Mouse (Mus musculus): ENCODE results near the gene Col27a1. TPM values are rescaled to one million over a fixed set of nuclear protein-coding genes. Genes with fewer than 3 reads are reported as not detected.
A peak's percentile ranks its signal among the peaks of the same experiment; 100 is the strongest.

The Col27a1 gene
- 1.7 and 2.2 TPM in 2 replicates for total RNA-seq (2014; rRNA removed)
- polyA plus RNA-seq (2012; rRNA removed): 4.1 and 5.4 TPM in 2 replicates

DNA sequence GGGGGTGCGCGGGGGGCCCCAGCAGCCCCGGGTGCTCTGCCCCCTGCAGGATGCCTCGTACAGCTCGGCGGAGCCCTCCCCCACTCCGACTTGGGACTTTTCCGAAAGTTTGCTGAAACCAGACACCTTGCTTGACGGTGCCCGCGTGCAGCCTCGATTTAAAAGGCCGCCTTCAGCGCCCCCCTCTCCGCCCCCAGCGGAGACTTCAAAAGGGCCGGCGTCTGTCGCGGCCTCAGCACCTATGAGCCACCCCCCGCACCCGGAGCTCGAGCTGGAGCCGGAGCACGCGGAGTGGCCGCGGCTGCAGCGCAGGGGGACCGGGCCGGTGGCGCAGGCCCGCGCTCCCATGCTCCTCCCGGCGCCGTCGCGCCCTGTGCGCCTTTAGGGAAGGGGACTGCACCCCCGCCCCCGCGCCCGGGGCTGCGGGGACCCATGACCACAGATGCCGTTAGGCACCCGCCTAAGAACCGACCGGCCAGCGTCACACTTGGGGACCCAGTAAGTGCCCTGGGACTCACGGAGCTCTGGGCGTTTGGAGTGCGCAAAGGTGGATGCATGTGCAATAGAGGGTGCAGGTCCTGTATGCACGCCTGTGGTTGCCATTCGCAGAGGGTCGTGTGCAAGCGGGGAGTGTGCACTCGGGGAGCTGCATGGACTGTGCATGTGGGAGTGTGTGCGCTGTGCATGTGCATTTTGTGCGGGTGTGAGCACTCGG, at the start of gene Col27a1:
Gene Col27a1, plus strand, starts transcription at position 98 of the 715 bp plus-strand sequence.
- H3K79me2 ChIP-seq (ENCODE audit: control insufficient read depth, insufficient read depth, low read length): no peaks in the 10 kb centered on the region
- no peaks in the 10 kb centered on the region for H3K27me3 ChIP-seq (ENCODE audit: control insufficient read depth, insufficient read depth, low read length)
- no peak for DNase-seq (ENCODE audit: extremely low read depth, low read depth, low spot score)
- no peaks in the 10 kb centered on the region for H3K36me3 ChIP-seq (ENCODE audit: control insufficient read depth, insufficient read depth, low read length)
- no peak within 1 kb of the TSS for H3K27ac ChIP-seq (replicated peaks; ENCODE audit: insufficient read depth, low read depth, low read length)
- TF ChIP-seq CTCF (IDR thresholded peaks at IDR 0.05; ENCODE audit: low read depth, low read length): peak; percentile 31
- TF ChIP-seq POLR2A (IDR thresholded peaks at IDR 0.05; ENCODE audit: extremely low read depth, insufficient read depth, low read length): no peak
- peak within 1 kb of the TSS; percentile 40; the same call in 1 of the 2 replicates for H3K9ac ChIP-seq (ENCODE audit: low read depth, low read length)
- H3K4me3 ChIP-seq (ENCODE audit: insufficient read depth, low read depth, low read length): peak within 1 kb of the TSS; percentile 21; the same call in 1 of the 2 replicates
- 2% methylated on average over 61 of the region's 61 CpGs for WGBS
- peaks cover 6% of the 10 kb centered on the region for H3K4me1 ChIP-seq (ENCODE audit: control insufficient read depth, insufficient read depth, low read length)

DNA sequence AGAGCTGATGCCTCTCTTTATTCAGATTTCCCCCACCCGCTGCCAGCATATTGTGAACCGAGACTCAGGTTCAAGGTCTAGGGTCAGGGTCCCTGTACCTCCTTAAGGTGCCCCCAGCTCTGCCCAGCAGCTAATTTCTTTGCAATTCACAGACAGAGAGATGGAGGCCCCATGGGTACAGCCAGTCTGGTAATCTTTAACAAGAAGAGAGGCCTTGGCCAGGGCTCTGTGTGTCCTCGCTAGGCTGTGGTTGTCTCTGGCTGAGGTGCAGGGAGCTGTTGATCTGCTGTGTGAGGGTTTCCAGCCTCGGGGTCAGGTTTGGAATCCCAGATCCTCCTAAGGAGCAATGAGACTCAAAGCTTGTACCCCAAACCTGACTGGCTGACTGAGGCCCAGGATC, 48.2 kb upstream of the Col27a1 start:
- H3K4me1 ChIP-seq (ENCODE audit: control insufficient read depth, insufficient read depth, low read length): no peaks in the 10 kb centered on the region
- no peaks in the 10 kb centered on the region for H3K27me3 ChIP-seq (ENCODE audit: control insufficient read depth, insufficient read depth, low read length)
- H3K36me3 ChIP-seq (ENCODE audit: control insufficient read depth, insufficient read depth, low read length): no peaks in the 10 kb centered on the region
- TF ChIP-seq POLR2A (IDR thresholded peaks at IDR 0.05; ENCODE audit: extremely low read depth, insufficient read depth, low read length) (no peak), CTCF (IDR thresholded peaks at IDR 0.05; ENCODE audit: low read depth, low read length) (no peak)
- DNase-seq (ENCODE audit: extremely low read depth, low read depth, low spot score): no peak
- H3K27ac ChIP-seq (replicated peaks; ENCODE audit: insufficient read depth, low read depth, low read length): no peak overlapping the region
- no peak overlapping the region for H3K9ac ChIP-seq (ENCODE audit: low read depth, low read length)
- no peaks in the 10 kb centered on the region for H3K79me2 ChIP-seq (ENCODE audit: control insufficient read depth, insufficient read depth, low read length)
- 57% methylated on average over 4 of the region's 4 CpGs for WGBS
- H3K4me3 ChIP-seq (ENCODE audit: insufficient read depth, low read depth, low read length): no peak overlapping the region

DNA sequence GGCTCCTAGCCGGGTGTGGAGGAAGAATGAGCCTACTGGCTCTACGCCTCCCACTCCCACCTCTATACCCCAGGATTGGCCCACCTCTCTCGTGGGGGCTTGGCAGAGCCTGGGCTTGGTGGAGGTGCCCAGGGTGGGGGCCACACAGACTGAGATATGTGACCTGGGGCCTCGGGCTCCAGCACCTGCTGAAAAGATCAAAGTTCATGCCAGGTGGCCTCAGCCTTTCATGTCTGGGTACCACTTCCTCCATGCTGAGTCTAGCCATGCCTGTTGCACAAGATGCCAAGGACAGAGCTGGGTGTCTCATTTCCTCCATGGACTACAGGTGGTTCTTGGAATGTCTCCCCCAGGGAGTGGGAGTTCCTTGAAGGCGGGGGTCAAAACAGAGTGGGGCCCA, 47.5 kb upstream of the Col27a1 start:
- TF ChIP-seq CTCF (IDR thresholded peaks at IDR 0.05; ENCODE audit: low read depth, low read length): no peak
- no peak for TF ChIP-seq POLR2A (IDR thresholded peaks at IDR 0.05; ENCODE audit: extremely low read depth, insufficient read depth, low read length)
- Histone ChIP-seq H3K36me3 (ENCODE audit: control insufficient read depth, insufficient read depth, low read length) (no peaks in the 10 kb centered on the region), H3K4me1 (ENCODE audit: control insufficient read depth, insufficient read depth, low read length) (no peaks in the 10 kb centered on the region), H3K27me3 (ENCODE audit: control insufficient read depth, insufficient read depth, low read length) (no peaks in the 10 kb centered on the region), H3K79me2 (ENCODE audit: control insufficient read depth, insufficient read depth, low read length) (no peaks in the 10 kb centered on the region), H3K9ac (ENCODE audit: low read depth, low read length) (no peak overlapping the region), H3K27ac (replicated peaks; ENCODE audit: insufficient read depth, low read depth, low read length) (no peak overlapping the region), H3K4me3 (ENCODE audit: insufficient read depth, low read depth, low read length) (no peak overlapping the region)
- WGBS: 79% methylated on average over 5 of the region's 5 CpGs
- no peak for DNase-seq (ENCODE audit: extremely low read depth, low read depth, low spot score)

DNA sequence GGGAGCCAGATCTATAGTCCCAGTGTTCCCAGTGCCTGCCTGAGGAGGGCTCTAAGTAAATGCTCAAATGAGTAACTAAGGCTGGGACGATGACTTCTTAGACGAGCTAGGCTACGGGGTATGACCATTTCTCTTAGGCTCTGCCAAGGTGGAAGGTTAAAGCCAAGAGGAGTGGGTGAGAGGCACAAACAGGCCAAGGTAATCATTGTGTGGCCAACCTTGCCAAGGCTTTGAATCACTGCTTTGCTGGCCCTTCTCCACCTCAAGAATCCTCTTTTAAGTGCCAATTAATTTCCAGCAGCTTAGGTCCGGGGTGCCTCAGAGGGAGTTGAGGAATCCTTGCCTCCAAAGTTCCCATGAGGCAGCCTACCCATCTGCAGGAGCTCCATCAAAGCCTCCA, 43.7 kb upstream of the Col27a1 start:
- no peaks in the 10 kb centered on the region for H3K27me3 ChIP-seq (ENCODE audit: control insufficient read depth, insufficient read depth, low read length)
- no peaks in the 10 kb centered on the region for H3K79me2 ChIP-seq (ENCODE audit: control insufficient read depth, insufficient read depth, low read length)
- TF ChIP-seq POLR2A (IDR thresholded peaks at IDR 0.05; ENCODE audit: extremely low read depth, insufficient read depth, low read length) (no peak), CTCF (IDR thresholded peaks at IDR 0.05; ENCODE audit: low read depth, low read length) (no peak)
- no peak overlapping the region for H3K27ac ChIP-seq (replicated peaks; ENCODE audit: insufficient read depth, low read depth, low read length)
- no peak for DNase-seq (ENCODE audit: extremely low read depth, low read depth, low spot score)
- no peaks in the 10 kb centered on the region for H3K4me1 ChIP-seq (ENCODE audit: control insufficient read depth, insufficient read depth, low read length)
- WGBS: 78% methylated on average over 4 of the region's 4 CpGs
- no peak overlapping the region for H3K9ac ChIP-seq (ENCODE audit: low read depth, low read length)
- no peak overlapping the region for H3K4me3 ChIP-seq (ENCODE audit: insufficient read depth, low read depth, low read length)
- H3K36me3 ChIP-seq (ENCODE audit: control insufficient read depth, insufficient read depth, low read length): no peaks in the 10 kb centered on the region

DNA sequence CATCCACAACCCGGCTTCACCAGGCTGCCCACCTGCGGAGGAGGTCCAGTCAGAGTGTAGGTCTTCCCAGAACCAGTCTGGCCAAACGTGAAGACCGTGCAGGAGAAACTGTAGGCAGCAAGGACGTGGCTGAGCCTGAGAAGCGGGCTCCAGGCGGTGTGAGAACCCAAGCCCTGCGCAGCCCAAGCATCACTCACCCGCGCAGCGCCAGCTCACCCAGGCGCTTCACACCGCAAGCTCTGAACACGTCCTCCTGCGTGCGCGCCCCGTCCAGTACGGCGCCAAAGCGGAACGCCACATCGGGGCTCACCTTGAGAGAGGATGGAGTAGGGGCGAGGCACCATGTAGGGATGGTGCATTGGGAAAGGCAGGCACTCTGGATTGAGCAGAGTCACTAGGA, 42.7 kb upstream of the Col27a1 start:
- H3K4me3 ChIP-seq (ENCODE audit: insufficient read depth, low read depth, low read length): no peak overlapping the region
- WGBS: 30% methylated on average over 24 of the region's 24 CpGs

More for the DNA sequence above, 42.7 kb upstream of the Col27a1 start:
- Histone ChIP-seq H3K9ac (ENCODE audit: low read depth, low read length) (no peak overlapping the region), H3K27ac (replicated peaks; ENCODE audit: insufficient read depth, low read depth, low read length) (no peak overlapping the region), H3K27me3 (ENCODE audit: control insufficient read depth, insufficient read depth, low read length) (no peaks in the 10 kb centered on the region), H3K4me1 (ENCODE audit: control insufficient read depth, insufficient read depth, low read length) (no peaks in the 10 kb centered on the region), H3K79me2 (ENCODE audit: control insufficient read depth, insufficient read depth, low read length) (no peaks in the 10 kb centered on the region), H3K36me3 (ENCODE audit: control insufficient read depth, insufficient read depth, low read length) (no peaks in the 10 kb centered on the region)
- DNase-seq (ENCODE audit: extremely low read depth, low read depth, low spot score): no peak
- no peak for TF ChIP-seq CTCF (IDR thresholded peaks at IDR 0.05; ENCODE audit: low read depth, low read length)
- no peak for TF ChIP-seq POLR2A (IDR thresholded peaks at IDR 0.05; ENCODE audit: extremely low read depth, insufficient read depth, low read length)

All from liver, adult 2 months (tissue).